Mouse (Mus musculus): ENCODE measurements at regions not wholly inside any gene's neighbourhood (a gene's known extent, or its start where the extent isn't known, plus 50 kb on each side); places are given as distances from the start of the nearest gene placed in this dataset.

DNA sequence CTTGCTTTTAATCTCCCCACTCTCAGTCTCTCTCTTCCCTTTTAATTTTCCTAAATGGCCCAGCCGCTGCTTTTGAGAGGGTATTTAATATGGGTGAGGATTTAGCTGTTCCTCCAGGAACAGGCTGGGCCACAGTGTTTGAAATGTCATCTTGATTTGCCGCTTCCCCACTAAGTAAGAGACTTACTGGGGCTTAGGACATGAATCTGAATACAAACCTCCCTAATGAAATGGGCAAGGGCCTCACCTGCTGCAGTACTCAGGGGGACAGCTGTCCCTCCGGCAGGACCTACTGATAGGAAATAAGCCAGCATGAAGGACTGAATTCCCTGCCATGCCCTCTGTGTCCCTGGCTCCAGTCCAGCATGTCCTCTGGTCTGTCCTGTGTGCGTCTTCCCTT, 50.6 kb upstream of the Prr23a1 start:
- no peak for DNase-seq

DNA sequence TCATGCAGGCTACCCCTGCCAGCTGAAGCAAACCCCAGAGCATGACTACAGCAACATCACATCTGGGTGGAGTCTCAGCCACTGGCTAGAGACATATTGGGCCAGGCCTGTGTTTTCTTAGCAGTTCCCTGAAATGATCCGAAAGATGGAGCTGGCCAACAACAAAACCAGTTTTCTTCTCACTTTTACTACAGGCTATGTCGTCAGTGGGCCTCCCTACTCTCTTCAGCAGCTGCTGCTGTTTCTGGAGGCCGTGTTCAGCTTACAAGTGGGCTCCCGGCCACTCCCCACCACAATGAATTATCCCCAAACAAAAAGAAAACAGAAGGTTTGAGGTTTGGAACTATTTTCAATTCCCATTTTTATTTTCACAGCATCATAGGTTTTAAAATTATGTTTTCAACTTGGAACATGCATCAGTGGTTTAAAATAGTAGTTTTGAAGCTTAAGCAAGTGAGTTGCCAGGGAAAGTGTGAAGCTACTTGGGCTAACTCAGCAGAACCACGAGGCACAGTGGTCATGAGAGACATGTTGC, 68.6 kb upstream of the Prr23a1 start:
- DNase-seq: no peak

DNA sequence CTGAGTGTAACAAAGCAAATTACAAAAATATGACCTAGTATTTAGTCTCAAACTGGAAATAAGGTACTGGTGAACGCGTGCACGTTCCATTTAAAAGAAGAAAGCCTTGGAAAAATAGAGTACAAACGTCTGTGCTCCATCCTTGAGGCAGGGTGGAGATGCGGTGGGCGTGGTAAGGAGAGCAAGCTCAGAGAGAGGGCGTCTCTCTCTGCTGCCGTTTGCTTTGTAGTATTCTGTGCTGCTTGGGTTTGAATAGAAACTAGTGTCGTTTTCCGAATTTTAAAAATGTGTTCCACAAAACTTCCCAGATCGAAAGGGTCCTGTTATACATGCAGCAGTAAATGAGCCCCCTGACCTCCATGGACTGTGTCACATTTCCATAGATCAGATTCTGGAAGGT, 69.1 kb upstream of the Prr23a1 start:
- DNase-seq: no peak

DNA sequence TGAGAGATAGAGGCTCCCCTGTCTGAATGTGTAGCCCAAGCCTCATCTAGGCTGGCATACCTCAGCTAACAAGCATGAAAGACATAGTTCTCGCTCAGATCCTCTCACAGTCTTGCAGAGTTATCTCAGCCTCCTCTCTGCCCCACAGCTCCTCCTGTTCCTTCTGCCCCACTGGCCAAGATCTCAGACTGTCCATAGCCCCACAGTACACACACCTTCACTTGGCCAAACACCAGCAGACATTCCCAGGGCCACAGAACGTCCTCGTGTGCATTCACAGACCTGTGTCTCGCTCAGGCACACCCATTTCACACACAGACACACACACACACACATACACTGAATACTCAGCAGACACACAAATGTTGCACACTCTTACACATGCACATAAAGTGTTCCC, 87.5 kb upstream of the Prr23a1 start:
- DNase-seq: no peak

DNA sequence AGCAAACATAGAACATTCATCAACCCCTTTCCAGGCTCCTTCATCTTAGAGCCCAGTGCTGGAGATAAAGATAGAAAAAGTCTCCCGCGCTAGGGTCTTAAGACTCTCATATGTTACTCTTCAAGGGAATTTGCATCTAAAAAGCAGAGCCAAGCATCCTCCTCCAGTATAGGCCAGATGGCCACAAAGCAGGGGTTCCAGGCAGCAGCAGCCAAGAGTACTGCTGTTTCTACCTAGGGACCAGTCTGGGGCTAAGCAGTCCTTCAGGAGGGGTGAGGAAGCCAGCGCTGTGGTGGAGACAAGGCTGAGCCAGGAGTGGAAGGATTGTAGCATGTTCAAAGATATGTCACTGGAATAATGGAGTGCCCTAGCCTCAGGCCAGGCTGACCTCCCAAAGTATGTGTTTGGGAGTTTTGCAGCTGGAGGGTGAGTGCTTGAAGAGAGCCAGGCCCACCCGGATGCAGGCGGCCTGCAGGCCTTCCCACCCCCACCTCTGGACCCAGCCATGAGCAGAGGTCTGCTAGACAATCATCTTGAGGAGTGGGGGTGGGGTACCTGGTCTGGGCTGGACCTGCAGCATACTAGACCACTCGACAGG, 88.8 kb upstream of the Prr23a1 start:
- DNase-seq: no peak

DNA sequence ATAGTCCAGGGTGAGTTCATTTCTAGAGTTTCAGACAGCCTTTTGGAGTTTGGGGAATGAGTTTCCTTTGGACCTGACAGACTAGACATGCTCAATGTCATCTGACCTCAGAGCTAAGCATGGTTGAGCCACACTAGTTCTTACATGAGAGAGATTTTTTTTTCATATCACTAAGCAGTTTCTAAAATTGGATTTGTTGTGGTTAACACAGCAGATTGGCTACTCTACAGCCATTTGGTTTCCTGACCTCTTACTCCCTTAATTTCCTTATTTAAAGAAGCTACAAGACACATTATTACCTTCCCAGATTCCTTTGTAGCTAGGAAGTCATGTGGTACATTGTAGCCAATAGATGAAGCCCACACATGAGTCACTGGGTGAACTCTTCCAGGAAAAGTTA, 98.5 kb upstream of the Prr23a1 start:
- no peak for DNase-seq

DNA sequence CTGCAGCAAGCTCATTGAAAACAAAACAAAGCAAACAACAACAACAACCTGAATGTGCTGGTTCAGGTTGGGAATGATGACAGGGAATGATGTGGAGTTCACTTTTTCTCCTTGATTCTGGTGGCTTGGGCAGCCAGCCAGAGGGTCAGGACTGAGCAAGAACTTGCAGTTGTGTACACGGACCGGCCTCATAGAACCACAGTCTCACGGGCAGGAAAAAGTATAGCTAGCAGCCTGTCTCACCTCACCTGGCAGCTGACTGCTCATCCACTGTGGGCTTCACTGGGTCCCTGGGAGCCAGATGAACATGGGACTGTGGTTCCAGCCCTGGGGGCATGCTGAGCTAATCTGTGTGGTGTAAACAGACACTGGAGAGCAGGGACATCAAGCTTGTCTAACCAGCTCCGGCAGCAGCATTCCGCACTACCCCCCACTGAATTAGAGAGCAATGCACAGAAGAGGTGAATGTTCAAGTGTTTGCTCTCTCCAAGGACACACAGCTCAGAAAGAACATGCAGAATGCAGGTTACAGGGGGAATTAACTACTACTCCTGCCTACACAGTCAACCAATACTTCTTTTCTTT, 114.9 kb upstream of the Prr23a1 start:
- no peak for DNase-seq

DNA sequence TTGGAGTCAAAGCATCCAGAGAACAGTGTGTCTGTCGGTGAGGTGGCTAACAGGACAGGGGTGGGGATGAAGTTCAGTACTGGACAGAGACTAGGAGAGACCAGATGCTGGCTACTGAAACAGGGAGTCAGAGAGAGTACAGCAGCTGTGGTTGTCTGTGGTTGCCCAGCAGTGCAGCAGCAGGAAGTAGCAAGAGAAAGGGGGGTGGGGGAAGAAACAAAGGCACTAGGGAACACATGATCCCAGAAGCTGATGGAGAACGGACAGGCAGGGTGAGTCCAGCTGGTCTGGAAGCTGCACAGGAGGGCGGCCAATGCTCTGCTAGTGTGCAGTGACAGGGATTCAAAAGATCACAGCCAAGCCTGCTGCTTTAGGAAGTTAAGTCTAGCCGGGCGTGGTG, 115.7 kb upstream of the Prr23a1 start:
- no peak for DNase-seq

DNA sequence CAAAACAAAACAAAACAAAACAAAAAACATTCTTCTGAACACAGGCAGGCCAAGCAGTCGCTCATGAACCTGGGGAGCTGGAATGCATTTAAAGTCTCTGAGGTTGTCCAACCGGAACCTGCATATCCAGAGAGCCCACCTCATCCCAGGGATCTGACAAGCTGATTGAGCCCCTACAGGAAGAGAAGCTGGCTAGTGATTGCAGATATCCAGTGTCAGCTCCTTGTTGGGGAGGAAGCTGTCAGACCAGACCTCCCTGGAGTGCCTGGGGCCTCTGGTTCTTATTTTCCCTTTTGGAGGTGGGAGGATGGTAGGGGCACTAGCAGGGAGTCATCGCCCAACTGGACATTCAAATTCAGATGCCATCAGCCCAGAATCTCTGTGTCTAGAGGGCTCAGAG, 119.4 kb upstream of the Prr23a1 start:
- no peak for DNase-seq

DNA sequence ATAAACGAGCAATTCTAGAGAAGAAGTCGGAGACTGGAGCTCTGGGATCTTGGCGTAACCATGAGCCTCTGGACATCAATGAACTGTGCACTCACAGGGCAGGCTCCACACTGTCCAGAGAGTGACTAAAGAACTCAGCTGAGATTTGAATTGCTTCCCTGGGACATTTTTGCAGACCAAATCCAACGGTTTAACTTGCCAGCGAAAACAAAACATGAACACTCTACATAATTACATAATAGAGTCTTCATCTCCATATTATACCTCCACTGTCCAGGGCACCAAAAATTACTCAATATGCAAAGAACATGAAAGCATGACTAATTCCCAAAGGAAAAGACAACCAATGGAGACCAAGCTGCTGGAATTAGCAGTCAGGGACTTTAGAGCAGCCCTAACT, 119.9 kb upstream of the Mrps22 start:
- no peak for DNase-seq

DNA sequence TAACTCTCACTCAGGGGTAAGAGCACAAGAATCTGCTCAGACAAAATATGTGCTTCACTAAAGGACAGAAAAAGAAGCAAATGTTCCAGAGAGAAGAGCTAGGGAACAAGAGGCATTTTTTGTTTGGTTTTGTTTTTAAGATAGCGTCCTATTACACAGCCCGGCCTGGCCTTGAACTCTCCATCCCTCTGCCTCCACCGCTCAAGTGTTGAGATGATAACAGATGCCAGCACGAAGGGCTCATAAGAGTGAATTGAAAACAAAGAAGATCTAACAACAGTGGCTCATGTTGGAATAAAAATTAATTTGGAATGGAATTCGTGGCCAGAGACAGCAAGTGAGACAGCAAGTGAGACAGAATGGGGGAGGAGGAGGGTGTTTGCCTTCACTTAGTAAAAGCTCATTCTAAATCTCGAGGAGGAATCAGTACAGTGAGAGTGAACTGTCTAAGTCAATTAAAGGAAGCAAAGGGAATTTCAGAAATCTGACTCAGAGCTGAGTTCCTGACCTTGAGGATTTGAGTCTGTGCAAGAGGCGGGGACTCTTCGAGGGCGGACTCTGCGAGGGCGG, 116.3 kb upstream of the Mrps22 start:
- DNase-seq: peak; percentile 21

DNA sequence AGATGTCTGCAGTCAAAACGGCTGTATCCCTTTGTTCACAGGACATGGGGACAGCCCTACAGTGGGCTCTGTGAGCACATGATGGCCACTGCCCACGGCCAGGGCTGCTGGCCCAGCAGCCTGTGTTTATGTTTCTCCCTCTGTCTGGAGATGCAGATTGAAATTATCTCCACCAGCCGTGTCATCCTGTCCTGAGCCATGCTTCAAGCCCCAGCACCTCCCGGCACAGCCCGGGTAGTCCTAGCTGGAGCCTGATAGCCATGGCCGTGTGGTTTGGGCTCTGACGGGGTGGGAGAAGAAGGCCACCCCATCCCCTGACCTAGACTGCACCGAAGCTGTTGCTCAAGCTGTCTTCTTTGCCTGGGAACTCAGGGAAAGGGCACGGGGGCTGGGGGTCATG, 113.2 kb upstream of the Mrps22 start:
- DNase-seq: no peak

DNA sequence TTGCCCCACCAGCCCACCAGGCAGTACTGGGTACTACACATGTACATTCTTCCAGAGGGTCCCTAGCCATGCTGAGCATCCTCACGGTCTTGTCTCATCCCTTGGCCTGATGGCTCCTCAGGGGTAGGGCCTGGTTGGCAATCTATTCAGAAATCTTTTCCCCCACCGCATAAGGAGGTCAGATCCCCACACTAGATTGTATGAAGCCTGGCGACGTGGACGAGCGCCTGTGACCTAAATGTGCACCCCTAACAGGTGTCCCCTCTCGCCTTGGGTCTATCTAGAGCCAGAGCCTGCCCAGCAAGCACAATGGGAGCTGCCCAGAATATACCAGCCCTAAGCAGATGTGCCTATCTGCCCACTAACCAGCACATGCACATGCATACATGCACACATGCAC, 111.4 kb upstream of the Mrps22 start:
- DNase-seq: no peak

DNA sequence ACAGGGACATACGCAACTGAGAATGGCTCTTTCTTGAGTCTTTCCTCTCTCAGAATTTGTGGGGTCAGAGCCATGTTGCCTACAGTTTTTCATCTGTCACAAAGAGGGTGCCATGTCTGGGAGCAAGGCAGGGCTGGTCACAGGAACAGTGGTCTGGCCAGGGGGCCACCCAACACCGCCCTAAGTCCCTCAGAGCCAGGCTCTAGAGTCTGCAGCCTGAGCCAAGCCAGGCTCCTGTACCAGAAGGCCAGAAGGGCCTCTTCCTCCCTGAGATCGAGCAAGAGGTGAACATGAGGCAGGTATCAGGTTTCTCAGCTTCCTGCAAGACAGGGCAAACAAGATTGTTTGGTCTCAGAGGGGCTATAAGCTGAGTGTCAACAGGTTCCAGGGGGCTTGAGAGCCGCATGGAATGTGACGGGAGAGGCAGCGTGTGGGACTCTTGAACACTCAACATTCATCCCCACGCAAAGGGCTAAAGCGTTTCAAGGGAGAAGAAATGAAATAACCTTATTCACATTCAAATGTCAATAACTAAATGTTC, 110.6 kb upstream of the Mrps22 start:
- no peak for DNase-seq

DNA sequence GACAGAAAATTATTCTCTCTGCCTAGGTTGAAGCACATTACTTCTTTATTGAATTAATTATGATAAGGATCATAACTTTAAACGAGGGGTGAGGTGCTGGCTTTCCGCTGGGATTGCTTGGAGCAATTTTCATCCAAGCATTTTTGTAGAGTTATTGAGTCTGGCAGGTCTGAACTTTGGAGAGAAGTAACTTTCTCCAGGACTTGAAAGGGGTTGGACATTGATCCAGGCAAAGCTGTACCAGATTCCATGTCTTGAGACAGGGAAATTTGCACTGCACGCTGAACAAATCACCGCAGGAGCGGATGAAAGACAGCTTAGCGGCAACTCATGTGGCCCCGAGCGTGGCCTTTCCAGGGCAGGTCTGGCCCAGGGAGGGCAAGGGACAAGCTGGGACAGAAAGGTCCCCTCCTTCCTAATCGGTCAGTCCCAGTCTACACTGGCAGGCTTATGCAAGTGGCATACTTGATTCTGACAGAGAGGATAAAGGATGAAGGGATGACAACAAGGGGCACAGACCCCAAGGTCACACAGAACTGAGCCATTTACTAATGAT, 108.8 kb upstream of the Mrps22 start:
- DNase-seq: no peak

DNA sequence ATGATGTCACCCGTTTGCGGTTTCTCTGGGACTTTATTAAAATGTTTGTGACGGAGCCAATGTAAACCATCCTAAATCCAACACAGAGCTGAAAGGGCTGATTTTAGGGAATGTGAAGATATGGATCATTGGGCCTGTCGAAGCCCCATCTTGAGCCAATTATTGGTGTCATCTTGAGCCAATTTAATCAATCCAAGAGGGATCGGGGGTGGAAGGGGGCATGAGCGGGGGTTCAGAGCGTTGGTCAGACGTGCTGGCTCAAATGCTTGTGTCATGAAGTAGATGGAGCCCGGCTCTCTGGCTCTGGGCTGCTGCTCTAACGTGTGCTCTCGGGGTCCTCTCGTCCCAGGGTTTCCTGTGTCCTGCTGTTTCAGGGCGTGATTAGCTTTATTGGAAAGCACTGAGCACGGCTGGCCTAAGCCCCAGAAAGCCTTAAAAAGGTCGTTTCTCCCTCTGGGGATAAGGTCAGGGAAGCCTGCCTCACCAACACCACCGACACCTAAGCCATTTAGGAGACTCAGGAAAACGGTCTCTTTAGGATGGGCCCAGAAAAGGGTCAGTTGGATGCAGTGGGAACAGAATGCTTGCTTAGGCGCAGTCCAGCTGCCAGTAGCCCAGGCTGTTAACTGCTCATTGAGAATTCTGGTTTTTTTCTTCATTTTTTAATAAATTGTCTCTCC, 106.7 kb upstream of the Mrps22 start:
- no peak for DNase-seq

DNA sequence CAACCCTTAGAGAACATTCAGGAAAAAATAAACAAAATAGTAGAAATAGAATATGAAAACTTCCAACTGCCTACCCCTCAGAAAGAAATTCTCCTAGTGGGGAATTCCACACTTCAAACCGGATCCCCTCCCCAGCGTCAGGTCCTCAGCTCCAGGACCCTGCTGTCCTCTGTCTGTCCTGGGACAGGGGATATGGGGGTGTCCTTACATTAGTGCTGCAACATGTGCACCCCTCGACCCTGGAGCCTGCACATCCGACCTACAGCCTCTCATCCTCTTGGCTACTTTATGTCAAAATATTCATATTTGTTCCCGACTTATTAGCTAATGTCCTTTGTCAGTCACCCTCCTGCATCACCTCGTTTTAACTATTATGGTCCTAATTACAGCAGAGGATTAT, 106.0 kb upstream of the Mrps22 start:
- DNase-seq: no peak

DNA sequence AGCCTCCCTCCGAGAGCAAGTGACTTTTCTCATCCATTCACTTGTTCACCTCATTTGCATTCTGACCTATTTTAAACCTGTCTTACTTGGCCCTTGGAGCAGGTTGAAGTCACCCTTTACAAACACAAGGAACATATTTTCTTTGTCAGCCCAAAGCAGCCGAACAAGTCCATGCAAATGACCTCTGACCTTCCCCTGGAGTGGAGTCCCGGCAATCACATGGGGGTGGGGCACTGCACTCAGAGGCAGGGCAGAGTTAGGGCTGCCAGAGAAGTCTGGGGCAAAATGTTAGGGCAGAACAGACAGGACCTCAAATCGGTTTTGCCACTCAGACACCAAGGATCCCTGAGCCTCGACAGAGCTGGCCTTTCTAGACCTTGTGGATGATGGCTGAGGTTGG, 102.7 kb upstream of the Mrps22 start:
- no peak for DNase-seq

DNA sequence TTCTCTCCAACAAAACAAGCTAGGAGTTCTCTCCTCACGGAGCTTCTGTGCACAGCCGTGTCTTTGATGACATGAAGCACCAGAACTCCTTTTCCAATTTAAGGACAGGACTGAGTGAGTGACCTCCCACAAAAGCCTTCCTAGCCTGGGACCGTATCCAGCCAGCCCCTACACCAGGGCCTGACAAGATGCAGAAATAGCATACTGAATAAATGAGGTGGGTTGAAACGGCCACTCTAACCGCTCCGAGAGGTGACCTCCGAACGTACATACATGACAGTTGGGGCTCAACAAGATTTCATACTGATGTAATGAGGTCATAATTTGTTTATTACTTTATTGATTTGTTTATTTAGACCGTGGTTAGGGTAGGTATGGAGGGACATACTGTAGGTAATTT, 101.9 kb upstream of the Mrps22 start:
- no peak for DNase-seq

DNA sequence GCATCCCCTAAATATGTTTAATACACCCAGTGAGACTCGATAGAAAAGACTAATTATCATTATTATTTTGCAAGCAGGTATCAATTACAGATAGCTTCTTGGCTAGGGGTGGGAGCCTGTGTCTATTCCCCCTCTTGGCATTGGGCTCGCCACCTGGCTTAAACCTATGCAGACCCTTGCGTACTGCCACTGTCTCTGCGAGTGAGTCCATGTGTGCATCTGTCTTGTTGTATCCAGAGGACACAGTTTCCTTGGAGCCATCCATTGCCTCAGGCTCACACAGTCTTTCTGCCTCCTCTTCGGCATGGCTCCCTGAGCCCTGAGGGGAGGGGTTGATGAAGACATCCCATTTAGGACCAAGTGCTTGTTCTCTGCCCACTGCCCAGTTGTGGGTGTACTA, 99.1 kb upstream of the Mrps22 start:
- DNase-seq: no peak

DNA sequence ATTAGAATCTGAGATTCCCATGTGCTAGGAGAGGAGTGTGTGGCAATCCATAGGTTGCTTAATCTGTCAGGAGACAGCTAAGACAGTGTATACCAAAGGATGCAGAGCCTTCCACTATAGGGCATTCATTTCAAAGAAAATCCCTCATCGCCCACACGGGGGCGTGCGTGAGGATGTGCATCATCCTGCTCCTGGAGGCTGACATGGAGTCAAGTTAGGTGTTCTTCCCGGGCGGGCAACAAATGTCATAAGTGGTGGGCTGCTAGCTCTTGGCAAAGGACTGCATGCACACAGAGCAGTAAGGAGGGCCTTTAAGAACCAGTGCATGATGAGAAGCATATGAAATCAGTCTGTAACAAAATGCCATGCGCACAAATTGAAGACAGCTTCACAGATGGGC, 95.7 kb upstream of the Mrps22 start:
- DNase-seq: no peak

DNA sequence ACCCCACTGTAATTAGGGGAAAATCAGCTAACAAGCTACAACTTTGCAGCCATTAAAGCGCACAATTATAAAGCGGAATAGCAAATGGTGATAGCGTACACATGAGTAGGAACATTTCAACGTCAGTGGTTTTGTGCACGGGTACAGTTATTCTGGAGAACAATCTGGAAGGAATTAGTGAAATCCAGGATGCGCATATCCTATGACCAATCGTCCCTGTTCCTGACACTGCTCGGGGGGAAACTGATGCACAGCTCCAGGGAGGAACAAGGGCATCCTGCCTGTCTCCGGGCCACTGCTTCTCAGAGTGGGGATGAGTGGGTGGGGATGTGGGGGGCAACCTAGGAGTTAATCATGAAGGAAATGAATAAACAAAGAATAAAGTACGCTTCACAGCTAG, 93.6 kb upstream of the Mrps22 start:
- no peak for DNase-seq

All from adrenal gland, adult 2 months (tissue).